Mouse (Mus musculus) embryo, embryonic 11 days (tissue): Measurements from ENCODE around the gene Ccnq.
A peak's percentile ranks its signal among the peaks of the same experiment; 100 is the strongest.

ENCODE experiments used
- DNase-seq: peaks from one replicate; pipeline ENCODE4 v3.0.0-alpha.2; 2015

Gene Ccnq

DNA sequence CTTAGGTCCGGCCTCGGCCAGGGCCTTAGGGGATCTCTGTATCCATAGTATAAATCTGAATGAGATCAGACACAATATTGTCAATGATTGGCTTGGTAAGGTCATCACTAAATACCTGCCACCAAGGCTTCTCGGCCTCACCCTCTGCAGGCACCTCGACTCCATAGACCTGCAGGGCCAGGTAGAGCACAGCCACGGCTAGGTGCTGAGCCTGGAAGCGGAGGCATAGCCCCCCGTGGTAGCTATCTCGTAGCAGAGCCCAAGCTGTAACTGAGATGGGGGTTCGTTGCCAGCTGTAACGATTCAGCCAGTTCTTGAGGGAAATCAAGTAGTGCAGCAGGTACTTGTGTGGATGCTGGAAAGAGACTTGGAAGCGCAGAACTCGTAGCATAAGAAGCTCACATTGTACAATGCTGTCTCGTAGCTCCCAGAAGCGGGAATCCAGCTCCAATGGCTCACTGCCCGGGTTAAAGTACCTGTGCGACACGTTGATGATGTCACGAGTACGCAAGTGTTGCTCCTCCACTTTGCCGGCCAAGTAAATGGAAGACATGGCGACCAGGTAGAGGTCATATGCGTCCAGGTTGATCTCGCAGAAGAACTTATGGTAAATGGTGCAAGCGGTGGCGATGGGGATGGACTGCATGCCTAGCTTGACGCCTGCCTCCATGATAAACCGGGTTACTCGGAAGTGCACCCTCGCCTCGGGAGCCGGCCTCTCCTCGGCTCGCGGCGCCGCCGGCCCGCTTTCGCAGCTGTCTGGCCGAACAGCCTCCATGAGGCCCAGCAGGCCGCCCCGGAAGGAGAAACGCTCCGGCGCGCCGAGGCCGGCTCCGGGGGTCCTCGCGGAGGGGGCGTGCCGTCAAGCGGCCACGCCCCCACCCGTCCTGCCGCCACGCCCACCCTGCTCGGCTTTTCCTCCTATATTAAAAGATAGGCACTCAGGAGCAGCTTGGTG lies at the start of gene Ccnq:
Gene Ccnq, minus strand, starts transcription at position 845 of the 958 bp plus-strand sequence.
- DNase-seq, result peak; percentile 91

DNA sequence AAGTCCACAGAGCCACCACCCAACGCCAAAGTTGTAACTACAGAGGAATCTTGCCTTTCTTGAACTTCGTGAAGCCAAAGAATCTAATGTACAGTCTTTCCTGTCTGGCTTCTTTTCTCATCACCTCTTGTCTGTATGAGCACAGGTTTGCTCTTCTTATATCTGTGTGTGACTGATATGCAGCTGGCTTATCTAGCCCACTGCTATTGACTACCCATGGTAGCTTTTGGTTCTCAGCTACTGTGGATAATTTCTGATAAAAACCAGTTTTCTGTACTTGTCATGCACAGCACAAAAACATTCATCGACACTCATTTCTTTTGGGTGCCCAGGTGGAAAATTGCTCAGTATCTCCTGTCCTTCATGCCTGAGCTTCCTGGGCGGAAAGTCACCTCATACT lies 49.6 kb upstream of the Ccnq start:
- DNase-seq, result no peak

DNA sequence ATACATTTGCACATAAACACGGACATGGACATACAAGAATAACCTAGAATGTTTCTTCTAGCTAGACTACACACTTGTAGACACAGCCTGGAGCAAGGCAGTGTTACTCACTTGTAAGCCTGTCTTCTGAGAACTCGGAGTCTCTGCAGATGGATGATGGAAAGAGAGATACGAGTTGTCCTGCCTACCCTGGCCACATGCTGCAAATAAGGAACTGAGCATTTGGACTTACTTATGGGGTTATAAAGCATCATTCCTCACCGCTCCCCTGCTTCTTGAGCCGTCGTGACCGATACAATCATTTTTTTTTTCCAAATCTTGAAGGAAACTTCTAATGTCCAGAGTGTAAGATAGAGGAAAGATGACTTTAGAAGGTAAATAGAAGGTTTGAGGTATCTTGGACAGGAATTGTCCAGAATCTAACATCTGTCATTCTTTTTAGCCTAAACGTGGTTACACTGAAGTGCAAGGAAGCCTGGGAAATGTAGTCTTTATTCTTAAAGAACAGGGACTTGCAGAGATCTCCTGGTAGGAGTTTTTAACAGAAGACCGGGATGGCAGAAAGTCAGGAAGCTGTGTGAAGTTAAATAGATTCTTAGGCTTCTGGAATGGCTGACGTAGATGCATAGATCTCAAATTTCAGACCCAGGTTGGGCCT lies 44.7 kb upstream of the Ccnq start:
- DNase-seq, result no peak

DNA sequence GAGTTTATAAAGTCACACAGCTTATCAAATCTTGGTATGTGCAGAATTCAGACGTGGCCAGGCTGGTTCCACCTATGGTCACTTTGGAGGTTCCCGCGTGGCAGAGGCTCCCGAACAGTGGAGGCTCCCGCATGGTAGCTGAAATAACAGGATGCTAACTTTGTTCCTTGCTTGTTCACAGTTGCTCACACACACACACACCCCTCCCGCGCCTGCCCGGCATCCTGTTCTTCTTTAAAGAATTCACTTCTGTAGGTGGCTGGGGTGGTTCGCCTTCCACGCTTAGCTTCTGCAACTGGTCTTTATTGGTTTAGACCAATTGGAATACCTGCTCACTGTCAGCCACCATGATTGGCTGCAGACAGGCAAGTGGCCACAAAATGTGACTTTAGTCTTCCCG lies 41.6 kb upstream of the Ccnq start:
- DNase-seq, result no peak

DNA sequence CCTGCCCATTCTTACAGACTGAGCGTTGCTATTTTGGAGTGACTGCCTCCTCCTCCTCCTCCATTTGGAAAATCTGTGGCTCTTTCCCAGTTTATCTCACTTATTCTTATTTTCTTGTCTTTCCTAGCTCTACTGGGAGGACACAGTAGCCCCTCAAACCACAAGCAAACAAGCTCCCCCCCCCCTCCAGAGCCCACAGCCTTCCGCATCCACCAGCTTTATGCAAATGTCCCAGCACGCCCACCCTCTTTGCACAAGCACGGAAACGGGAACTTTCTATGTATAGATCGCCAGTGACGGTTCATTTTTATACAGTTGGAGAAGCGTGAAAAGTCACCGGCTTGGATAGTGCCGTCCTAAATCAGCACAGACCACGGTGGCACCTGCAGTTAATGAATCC lies 40.9 kb upstream of the Ccnq start:
- no peak for DNase-seq

DNA sequence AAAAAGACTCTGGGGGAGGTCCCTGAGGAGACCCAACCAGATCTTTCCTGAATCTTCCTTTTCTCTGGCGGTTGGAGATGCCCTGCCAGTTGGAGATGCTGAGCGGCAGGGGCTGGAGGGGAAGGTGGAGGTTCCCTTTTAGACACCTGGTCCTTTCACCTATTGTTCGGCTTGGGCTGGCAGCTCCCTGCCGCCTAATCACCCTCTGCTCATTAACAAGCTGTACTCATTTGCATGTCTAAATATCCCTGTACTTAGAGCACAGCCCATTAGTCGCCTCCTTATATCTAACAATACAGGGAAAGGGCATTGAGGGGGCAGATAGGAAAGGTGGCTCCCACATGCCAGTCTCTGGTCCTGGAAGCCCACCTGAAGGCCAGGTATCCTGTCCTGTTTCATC lies 40.5 kb upstream of the Ccnq start:
- DNase-seq, result no peak

DNA sequence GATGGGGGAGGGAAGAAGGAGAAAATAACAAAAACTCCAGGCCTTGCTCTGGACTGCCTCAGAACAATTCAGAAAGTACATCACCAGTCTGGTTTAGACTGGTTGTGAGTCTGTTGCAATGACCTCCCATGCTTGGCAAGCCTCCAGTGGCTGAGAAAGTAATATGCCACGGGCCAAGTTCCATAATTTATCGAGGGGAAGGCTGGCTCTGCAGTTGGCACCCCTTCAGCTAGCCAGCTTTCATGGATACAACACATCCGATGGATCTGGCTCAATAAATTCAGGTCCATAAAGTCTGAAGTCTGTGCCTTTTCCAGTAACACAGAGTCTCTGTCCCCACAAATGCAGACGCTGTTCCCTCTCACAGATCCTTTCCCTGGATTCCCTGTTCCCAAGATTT lies 40.1 kb upstream of the Ccnq start:
- no peak for DNase-seq

DNA sequence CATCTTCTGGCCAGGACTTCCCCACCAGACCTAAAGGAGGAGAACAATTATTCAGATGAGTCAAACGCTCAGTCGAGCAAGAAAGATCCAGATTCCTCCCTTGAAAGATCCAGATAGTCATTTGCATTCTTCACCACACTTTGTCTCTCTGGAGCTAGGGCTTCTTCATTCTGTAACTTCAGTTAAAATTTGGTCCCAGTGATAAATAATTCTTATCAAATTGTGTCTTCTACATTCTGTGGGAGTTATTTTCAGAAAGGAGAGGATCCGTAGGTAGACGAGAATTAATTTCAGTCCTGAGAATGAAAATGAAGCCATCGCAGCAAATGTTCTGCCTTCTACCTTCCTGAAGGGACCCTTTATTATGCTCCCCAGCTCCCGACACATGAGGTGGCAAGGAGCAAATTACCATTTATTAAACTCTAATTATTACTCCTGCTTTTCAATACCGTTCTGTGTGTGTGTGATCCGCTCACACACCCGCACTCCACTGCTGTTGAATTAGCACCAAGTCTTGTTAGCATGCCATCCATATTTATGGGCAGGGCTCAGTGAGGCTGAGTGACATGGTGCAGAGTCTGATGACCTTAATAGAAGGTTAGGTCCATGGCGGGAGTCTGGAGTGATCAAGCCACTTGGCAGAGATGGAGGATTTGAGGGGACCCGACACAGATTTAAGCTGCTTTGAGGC lies 38.0 kb upstream of the Ccnq start:
- DNase-seq, result no peak

DNA sequence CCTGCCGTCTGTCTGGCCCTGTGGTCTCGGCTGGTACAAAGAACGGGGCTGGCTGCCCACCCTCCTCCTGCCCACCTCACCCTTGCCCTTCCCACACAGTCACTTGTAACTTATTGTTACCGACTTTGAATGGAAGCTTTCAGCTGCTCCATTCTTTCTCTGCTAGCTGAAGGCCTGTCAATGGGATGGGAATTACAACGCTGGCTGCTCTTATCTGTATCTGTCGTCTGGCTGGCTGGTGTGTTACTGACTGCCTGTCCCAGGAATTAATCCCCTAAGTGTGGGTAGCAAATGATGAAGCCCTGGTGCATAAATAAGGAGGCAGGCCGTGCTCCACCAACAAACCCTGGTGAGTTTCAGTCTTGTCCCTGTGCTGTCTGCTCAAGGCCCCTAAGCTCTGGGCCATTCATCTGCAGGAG lies 34.5 kb upstream of the Ccnq start:
- DNase-seq, result peak; percentile 55

DNA sequence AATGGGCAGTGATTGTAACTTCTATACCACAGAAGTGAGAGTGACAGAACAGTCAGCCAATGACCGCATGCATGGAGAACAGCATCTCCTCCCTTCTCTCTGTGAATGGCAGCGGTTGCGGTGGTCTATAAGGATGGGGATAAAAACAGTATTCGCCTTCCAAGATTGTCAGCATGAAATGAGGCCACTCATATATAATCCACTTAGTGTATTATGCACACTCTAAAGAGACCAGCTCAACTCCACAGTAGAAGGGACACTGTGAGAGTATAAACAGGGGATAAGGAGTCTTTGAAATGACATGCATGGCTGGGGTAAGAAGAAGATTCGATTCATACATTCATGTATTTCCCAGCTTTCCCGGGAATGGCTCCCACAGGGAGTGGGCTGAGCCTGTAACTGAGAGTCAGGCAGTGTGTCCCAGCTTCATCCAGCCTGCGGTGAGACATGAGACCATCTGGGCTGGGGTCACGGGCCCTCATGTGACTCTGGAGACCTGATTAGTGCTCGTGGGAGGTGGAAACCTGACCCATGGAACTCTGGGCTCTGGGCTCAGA lies 31.3 kb upstream of the Ccnq start:
- no peak for DNase-seq

DNA sequence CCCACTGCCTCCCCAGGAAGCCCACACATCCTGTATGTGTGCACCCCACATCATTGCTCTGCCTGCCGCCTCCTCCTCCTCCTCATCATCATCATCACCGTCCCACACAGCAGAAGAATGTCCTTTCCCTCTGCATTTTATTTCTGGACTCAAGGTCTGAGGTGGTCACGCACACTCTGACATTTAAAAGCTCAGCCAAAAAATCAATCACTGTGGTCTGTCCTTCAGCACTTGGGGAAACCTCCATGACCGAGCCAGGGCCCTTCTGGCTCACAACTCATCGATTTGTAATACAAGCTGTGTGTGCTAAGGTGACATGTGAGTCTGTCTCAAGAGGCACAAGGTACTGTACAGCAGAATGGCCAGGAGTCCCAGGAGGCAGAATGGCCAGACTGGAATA lies 30.8 kb upstream of the Ccnq start:
- no peak for DNase-seq

DNA sequence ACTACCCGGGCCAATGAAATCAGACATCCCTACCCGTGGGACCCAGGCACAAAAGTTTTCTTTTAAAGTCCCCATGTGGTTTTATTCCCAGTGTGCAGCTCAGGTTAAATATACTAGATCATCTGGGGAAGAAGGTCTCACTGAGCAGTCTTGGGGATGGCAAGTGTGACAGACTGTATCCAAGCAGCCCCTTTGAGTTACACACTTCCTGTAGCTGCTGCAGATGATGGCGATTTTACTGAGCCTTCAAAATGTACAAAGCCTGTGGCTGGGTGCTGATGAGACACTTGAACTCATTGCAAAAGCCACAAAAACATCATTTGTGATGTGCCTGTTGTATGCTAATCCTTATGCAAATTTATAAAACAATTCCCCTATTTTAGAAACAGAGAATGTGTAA lies 29.0 kb upstream of the Ccnq start:
- DNase-seq, result no peak

DNA sequence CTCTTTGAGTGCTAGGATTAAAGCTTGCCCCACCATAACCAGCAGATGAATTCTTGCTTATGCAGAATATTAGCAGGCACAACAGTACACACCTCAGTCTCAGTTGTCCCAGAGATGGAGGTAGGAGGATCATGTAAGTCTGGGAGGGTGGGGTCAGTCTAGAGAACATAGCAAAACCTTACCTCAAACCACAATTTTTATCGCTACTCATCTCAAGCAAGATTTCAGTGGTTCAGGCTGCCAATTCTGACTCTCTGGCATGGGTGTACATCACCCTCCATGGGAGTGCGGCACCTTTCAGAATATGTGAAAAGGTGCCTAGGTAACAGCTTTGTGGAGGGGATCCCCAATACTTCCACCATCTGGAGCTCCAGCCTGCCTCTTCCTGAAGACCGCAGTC lies 28.5 kb upstream of the Ccnq start:
- DNase-seq, result no peak

DNA sequence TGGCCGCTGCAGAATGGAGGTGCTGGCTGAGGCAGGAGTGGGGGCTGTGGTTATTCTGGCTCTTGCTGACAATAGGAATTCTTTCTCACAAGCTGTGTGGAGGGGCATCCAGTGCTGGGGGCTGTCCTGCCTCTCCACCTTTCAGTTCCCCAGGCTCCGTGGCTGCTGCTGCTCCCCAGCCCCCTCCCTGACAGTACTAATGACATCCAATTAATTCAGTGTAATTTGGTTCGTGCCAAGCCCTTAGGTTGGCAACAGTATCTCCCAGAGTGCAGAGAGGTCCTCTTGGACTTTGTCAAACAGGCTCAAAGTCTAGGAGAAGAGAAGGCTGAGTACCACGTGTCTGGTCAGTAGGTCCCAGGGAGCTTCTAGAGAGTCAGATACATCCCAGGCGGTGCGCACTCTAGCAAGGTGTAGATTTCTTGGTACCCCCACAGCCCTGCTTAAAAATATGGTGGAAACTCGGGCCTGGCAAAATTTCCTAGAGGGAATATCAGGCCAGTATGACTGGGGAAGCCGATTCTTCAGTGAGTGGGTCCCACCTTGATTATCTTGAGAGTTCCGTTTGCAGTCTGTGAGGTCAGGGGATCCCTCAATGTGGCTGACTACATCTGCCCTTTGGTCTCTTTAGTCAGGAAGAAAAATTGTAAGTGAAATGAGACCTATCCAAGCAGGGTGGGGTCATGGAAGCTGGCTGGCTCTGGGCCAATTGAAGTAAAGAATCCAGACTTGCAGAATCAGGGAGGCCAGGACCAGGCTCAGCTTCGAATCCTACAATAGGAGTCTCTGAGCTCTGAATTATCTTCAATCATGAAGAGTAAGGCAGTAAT lies 26.5 kb upstream of the Ccnq start:
- DNase-seq, result no peak

DNA sequence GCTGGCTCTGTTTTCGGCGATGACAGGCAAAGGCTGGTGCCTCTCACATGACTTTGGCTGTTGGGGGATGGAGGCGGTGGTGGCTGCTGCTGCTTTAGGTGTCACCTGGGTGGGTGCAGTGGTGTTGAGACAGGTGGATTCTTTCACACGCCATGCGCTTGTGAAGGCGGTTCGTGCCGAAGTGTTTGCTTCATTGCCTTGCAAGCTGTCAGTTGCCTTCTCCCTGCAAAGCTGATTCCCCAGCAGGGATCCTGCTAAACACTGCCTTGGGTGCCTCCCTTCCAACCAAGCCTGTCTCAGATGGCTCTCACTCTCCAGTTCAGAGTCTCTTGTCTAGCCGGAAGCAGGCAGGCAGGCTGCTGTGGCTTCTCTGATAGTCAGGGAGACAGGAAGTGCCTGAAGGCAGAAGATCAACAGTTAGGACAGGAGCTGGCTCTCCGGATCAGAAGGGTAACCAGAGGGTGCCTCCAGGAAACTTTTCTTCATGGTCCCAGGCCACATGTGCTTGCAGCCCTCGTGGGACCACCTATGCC lies 20.3 kb upstream of the Ccnq start:
- no peak for DNase-seq

DNA sequence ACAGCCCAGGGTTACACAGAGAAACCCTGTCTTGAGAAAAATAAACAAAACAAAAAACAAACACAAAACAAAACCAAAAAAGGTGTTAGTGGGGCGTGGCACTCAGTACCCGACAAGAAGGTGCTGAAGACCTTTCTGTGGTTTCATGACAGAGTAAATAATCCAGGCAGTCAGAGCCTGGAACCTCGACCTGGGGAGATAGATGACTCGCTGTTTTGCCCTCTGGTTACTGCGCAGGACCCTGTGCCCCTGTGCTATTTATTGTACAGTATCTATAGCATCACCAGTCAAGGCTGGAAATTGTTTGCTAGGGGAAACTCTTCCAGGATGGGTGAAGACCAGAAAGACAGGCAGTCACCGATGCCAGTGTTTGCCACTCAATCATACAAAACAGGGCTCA lies 18.9 kb upstream of the Ccnq start:
- no peak for DNase-seq

DNA sequence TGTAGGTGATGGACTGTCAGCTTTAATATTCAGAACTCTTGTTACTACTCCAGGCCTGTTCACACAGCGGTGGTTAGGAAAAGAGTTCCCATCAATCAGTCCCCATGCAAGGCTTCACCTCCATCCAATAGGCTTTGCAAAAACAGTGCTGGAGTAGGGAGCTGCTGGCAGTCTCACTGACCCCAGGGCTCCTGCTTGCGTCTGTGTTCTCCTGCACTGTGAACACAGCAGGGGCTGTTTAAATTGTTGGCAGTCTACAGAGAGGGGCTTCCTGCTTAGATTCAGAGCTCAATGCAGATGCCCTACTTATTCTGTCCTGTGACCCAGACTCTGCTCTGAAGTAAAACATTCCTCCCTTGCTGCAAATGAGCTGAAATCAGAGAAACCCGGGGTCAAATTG lies 17.2 kb upstream of the Ccnq start:
- no peak for DNase-seq

DNA sequence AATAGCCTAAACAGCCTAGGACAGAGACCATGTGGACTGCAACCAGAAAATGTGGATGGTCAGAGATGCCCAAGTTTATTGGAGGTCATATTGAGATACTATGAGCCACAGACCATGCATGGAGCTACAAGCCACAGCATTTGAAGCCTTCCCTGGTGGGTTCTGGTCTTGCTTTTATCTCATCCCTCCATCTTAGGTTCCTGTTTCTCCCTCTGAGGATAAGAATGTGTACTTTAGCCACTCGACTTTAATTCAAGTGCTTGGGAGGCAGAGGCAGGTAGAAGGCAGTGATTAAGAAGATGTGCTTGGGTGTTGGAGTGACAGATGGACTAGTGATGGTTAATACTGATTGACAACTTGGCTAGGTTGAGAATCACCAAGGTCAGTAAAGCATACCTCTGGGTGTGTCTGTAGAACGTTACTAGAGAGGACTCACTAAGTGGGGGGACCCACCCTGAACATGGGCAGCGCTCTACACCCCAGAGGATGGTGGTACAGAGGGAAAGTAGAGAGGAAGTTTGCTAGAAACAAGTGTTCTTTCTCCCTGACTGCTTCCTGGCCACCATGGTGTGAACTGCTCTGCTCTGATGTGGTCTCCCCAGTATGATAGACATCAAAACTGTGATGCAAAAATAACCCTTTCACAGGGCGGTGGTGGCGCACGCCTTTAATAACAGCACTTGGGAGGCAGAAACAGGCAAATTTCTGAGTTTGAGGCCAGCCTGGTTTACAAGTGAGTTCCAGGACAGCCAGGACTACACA lies 14.7 kb upstream of the Ccnq start:
- DNase-seq, result no peak

DNA sequence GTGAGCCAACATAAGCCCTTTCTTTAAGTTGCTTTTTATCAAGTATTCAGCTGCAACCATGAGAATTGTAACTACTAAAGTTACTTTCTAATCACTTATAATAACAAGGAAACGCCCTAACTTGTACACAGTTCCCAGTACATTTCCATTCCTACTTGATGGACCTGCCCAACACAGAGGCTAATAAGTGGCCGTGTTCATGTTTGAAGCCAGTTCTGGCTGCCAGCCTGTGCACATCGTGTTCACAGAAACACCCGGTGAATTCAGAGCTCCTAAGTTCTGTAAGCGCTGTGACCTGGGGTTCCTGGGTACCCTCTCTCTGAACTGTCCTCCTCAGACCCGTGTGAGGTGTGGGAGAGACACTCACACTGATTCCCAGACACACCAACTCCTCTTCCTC lies 13.3 kb upstream of the Ccnq start:
- DNase-seq, result no peak

DNA sequence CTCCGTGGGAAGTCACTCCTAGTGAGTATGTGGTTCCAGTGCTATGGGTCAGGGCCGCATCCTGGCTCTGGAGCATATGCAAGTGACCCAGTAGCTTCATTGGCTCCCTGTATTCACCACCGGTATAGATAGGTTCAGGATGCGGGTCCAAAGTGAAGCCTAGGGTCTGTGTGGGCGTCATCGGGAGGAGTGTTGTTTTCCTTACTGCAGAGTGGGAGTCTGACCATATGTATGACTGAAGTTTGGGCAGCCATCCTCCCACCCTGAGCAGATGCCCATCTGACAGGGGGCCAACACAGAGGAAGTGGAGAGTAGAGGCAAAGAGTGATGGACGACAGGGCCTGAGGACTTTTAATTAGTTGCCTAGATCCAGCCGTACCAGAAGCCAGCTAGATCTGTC lies 12.8 kb upstream of the Ccnq start:
- no peak for DNase-seq

DNA sequence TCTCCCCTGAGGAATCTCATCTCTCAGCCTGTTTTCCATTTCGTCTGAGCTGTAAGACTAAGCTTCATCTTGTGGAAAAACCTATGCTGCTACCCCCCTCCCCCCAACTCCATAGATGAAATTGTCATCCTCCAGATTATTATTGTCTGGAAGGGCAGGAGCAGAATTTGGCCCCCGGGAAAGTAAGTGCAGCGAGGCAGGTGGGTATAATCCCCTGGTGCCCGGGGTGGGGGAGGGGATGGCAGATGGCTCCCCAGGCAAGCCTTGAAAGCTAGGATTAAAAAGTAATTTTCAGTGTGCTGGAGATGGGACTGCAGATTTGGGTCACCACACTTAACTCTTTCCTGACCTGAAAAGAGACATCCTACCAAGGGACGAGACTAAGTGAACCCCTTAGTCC lies 10.7 kb upstream of the Ccnq start:
- DNase-seq, result no peak

DNA sequence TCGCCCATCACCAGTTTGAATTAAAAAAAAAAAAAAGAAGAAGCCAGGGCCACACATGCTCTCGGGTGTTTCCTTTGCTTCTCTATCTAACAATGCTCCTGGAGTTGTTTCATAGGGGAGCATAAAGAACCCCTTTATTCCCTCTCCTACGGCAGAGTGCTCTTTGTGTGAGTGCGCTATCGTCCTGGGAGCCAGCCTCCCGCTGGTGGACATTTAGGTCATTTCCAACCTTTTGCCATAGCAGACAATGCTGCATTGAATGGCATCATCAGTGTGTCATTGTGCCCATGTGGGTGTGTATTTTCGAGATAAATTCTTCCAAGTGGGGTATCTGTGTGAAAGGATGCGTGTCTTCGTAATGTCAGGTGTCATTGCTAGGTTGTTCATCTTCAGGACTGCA lies 9.6 kb upstream of the Ccnq start:
- no peak for DNase-seq
